Mouse (Mus musculus) urinary bladder, postnatal 14 days (tissue): ENCODE measurements around the gene Abtb2.

Source experiments
- DNase-seq: peaks from one replicate; pipeline ENCODE4 v3.0.0; 2021; ENCODE audit warnings: low spot score

The Abtb2 gene

GRCm38 (mm10) chr2:103661696-103662095 lies 95.6 kb downstream of the Abtb2 start:
- DNase-seq = no peak

- DNase-seq = no peak
Measured at GRCm38 (mm10) chr2:103662121-103662520, 96.0 kb downstream of the Abtb2 start.

GRCm38 (mm10) chr2:103664341-103664740 lies 98.2 kb downstream of the Abtb2 start:
- DNase-seq = no peak

GRCm38 (mm10) chr2:103667962-103668815 lies 102.1 kb downstream of the Abtb2 start:
- peak; percentile 57 for DNase-seq

DNA sequence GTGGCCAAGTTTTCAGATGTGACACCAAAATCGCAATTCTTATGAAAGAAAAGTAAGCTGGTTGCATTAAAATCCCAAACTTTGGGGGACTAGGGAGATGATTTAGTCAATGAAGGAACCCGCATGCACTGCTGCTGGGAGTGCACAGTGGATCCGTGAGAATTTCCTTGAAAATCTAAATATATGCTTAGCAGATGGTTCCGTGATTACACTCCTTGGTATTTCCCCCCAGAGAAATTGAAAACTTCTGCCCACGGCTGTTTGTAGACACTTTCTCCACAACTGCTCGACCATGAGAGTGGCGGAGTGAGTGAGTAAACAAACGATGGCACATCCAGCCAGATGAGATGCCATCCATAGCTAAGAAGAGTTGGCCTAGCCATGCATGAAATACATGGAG lies 102.8 kb downstream of the Abtb2 start:
- no peak for DNase-seq

- DNase-seq = no peak
Measured at GRCm38 (mm10) chr2:103669561-103669960, 103.5 kb downstream of the Abtb2 start.

DNA sequence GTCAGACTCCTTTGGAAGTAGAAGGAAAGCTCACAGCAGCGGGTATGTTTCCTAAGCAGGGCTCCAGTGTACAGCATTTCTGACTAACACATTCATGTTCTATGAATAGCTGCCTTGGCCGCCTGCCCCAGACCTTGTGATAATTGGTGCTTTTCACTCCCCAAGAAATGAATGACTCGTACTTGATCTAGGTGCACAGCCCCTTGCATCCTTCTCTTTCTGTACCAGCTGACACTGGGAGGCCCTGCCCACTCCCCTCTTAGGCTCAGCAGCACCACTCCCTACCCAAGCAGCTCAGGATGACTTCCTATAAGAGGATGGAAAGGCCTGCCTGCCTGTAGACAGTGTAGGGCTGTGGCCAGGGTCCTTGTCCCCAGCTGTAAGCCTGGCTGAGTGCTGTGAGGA lies 104.2 kb downstream of the Abtb2 start:
- DNase-seq = peak; percentile 78

DNA sequence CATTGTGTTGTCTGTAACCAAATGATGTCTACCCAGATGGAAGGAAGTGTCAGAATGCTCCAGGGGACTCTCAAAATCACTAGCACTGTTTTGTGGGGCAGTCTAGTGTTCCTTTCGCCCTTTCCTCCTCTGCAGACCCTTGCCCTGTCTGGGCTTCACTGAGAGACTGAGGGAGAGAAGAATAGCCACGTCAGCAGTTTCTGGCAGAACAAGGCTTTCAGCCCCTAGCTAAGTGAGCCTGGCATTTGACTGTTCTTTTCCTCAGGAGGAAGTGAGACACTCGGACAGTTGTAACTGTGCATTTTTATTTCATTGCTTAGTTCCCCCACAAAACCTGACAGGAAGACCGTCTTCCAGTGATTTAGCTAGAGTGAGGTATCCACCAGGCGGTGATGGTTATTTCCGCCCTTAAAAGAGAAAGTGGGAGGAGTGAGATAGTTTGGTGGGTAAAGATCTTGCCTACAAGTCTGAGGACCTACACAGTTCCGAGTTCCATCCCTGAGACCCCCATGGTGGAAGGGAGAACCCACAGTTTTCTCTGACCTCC lies 106.5 kb downstream of the Abtb2 start:
- DNase-seq = no peak

DNA sequence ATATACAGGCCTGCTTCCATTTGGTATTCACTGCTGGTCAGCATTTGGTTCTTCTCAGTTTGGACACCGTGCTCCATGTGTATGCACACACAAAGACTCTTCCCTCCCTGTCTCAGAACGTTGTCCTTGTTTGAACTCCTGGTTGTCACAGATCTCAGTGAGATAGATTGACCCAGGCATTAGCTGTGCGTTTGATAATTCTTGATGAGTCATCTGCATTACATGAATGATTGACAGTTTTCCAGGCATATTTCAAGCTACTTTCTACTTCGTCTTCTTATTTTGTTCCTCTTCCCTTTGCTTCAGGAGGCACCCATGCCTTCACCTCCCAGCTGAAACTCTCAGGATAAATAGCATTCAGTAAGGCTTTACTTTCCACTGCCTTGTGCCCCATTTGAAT lies 107.5 kb downstream of the Abtb2 start:
- no peak for DNase-seq

GRCm38 (mm10) chr2:103675391-103675790 lies 109.3 kb downstream of the Abtb2 start:
- DNase-seq = no peak

GRCm38 (mm10) chr2:103676808-103677207 lies 110.7 kb downstream of the Abtb2 start:
- no peak for DNase-seq

- DNase-seq = no peak
Measured at GRCm38 (mm10) chr2:103677614-103678369, 111.7 kb downstream of the Abtb2 start.

DNA sequence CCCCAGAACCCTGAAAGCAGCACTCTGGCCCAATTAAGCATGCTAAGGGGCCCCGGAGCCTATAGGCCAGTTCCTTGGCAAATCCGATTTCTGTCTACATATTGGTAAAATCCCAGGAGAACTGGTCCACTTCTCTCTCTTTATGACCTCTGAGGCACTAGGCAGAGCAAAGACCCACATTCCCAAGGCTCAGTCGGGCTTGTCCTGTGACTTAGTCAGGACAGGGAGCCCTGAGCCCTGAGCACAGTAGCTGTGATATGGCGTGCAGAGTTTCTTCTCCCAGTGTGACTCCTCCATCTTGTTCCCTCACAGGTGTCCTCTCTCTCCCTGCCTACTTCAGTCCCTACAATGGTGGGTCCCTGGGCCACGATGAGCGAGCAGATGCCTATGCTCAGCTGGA lies 112.3 kb downstream of the Abtb2 start:
- no peak for DNase-seq

DNA sequence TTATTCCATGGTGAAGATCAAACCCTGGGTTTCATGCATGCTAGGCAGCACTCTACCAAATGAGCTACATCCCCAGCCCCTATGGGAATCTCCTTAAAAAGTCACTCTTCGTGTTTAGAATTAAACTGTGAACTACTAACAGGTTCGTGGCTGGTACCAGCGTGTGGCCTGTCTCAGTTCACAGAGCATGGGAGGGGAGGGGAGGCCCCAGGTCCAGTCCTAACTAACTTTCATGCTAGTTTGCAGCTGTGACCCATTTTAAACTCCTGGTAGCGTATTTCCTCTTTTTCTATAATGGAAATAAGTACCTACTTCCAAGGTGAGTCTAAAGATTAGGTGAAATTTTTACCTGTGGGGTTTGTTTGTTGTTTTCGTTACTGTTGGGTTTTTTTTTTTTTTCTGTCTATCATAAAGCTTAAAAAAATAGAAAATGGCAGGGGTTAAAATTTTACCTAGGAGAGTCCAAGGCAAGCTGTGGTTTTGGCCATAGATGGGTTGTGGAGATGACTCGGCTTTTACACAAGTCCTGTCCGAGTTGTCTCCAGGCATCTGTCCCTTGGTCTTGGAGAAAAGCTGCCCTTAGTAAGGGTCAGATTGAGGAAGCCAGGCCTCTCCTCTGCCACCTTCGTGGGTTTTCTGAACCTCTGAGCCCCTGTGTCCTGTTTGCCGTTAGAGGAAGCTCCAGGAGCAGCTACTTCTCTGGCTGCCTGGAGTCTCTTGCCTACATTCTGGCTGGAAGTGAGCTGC lies 114.4 kb downstream of the Abtb2 start:
- DNase-seq = no peak

DNA sequence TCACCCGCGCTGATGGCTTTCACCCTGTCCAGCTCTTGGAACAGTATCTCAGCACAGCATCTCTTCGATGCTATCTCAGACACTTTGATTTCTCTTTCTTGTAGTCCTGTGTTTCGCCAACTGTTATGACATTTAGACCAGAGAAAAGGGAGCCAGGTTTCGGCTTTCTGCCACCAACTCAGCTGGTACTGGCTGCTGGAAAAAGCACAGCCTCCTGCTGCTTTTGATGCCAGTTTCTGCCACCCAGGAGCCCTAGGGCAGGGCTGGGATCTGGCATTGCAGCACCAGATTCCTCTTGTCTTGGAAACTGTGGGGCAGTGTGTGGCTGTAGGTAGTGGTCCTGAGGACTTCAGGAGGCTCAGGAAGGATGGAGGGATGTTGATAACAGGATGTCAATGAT lies 115.0 kb downstream of the Abtb2 start:
- no peak for DNase-seq

GRCm38 (mm10) chr2:103682261-103682722 lies 116.2 kb downstream of the Abtb2 start:
- no peak for DNase-seq

DNA sequence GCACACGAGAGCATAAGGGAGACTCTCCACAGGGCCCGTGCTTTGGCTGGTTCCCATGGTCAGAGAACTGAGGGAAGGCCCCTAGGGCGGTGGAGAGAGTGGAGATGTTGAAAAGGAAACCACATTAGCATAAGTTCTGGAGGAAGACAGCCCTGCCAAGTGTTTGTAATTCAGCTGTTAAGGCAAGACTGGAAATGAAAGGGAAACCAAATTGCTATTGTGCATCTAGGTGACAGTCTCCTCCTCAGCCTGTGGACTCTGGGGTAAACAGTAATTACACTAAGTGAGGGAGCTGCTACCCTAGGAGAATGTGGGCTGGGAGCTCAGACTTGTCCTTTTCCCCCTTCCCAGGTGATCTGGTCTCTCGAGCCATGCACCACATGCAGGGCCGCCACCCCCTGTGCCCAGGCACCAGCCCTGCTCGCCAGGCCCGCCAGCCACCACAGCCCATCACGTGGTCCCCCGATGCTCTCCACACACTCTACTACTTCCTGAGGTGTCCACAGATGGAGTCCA lies 116.9 kb downstream of the Abtb2 start:
- no peak for DNase-seq

DNA sequence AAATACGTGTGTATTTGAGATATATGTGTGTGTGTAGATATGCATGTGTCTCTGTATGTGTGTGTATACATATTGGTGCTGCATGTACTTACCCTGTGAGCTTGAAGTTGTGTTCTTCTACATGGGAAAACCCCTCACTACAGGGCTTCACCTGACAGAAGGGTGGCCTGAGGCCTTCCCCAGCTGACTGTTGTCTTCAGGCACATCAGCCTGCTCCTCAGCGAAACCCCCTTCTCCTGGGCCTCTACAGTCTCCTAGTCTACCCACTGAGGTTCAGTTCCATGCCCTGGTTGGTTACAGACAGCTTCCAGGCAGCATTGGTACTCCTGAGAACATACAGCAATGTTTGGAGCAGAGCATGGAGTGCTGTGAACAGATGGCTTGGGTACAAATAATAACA lies 118.3 kb downstream of the Abtb2 start:
- DNase-seq = no peak

DNA sequence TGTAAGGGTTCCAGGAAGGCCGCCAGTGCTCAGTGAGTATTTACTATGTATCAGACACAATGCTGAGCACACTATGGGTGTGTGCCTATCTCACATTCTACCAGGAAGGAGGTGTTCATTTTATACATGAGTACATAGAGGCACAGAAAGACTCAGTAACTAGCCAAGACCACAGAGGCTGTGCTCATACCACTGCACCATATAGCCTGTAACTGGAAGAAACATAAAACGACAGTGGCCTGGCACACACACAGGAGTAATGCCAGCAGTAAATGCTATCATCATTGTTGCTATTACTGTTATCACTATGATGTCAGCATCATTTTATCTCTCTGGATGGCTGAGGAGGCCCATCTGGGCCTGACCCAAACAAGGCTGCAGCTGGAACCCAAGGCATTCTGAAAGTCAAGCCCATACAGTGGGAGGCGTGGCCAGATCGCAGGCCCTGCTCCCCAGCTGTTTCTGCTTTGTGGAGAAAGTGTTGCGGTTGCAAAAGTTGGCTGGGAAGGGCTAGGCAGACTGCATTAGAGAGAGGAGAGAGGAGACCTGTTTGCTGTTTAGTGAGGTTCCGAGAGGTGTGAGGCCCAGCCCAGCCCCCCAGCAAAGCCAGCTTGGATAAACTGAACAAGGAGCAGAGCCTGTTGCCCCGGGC lies 118.9 kb downstream of the Abtb2 start:
- peak; percentile 16 for DNase-seq

GRCm38 (mm10) chr2:103685581-103685980 lies 119.5 kb downstream of the Abtb2 start:
- no peak for DNase-seq

DNA sequence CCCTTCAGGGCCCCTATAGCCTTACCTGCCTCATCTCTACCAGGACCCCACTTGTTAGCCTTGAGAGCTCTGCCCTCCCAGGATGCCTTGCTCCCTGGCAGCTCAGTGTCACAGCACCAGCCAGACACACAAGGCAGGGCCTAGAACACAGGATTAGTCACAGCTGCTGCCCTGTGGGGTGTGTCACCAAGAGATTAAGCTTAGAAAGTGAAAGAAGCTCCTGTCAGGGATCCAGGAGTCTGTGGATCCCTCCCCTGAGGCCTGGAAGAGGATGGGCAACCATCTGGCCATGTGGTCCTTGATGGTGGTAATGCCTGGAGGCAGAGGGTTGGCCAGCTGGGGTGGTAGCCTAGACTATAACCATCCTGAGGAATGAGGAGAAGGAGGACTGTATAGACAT lies 121.0 kb downstream of the Abtb2 start:
- no peak for DNase-seq
